Mouse (Mus musculus): Measurements from ENCODE around the gene Smarca2. TPM values are rescaled to one million over a fixed set of nuclear protein-coding genes. Genes with fewer than 3 reads are reported as not detected.

The Smarca2 gene
- 41.3 and 47.8 TPM in 2 replicates for polyA plus RNA-seq (2012; rRNA removed; ENCODE audit: low replicate concordance)

GRCm38 (mm10) chr19:26604755-26605300 lies at the start of gene Smarca2:
Smarca2 (plus strand) TSS chr19:26605050.

